Mouse (Mus musculus): ENCODE data around the gene Ube2v1. TPM values are rescaled to one million over a fixed set of nuclear protein-coding genes. Genes with fewer than 3 reads are reported as not detected.

Gene Ube2v1
- total and polyA plus RNA-seq, 3 experiments = 164 to 343 TPM; not detected in 1

DNA sequence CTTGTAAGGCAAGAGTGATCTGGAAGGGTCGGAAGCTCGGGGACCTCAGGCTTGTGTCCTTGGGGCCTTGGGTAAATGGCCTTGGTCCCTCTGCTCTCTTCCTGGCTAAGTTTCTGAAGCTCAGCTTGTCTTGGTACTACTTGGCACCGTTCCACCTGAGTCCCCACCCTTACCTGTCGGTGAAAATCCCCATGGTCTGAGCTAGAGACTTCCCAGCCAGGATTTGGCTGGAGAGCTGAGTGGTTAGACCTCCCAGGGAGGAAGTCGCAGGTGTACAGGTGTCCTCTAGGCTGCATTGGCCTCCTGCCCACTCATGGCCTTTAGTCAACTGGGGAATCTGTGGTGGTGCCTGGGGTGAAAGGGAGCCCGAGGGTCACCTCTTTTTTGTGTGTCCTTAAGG lies 61.1 kb downstream of the Ube2v1 start (continued):
- TF ChIP-seq USF2 (IDR thresholded peaks at IDR 0.05; ENCODE audit: borderline replicate concordance in 1 of 2, insufficient read depth in 1 of 2, low read depth in 1 of 2, low read length in 2 of 2) (no peak), MAFK (IDR thresholded peaks at IDR 0.05; ENCODE audit: borderline replicate concordance, low read depth, low read length) (no peak), NELFE (IDR thresholded peaks at IDR 0.05; ENCODE audit: low read depth, low read length) (no peak)

- no peak overlapping the region for H3K4me3 ChIP-seq (ENCODE audit: control insufficient read depth in 1 of 2, insufficient read depth in 1 of 2, low read depth in 2 of 2, low read length in 2 of 2)
These were observed 61.8 kb downstream of the Ube2v1 start for GRCm38 (mm10) chr2:167569934-167570651.

GRCm38 (mm10) chr2:167568112-167568511 lies 63.8 kb downstream of the Ube2v1 start:
- TF ChIP-seq NELFE (IDR thresholded peaks at IDR 0.05; ENCODE audit: low read depth, low read length) (no peak), TAL1 (IDR thresholded peaks at IDR 0.05; ENCODE audit: low read length) (no peak), SMC3 (IDR thresholded peaks at IDR 0.05; ENCODE audit: low read depth, low read length) (no peak), USF2 (IDR thresholded peaks at IDR 0.05; ENCODE audit: borderline replicate concordance in 1 of 2, insufficient read depth in 1 of 2, low read depth in 1 of 2, low read length in 2 of 2) (no peak)
- H3K4me1 ChIP-seq (ENCODE audit: control insufficient read depth in 1 of 2, insufficient read depth in 2 of 2, low read length in 2 of 2) = no peaks in the 10 kb centered on the region

More at GRCm38 (mm10) chr2:167569934-167570651, 61.8 kb downstream of the Ube2v1 start:
- TF ChIP-seq TBP (IDR thresholded peaks at IDR 0.05; ENCODE audit: low read depth, low read length) (no peak), ETS1 (IDR thresholded peaks at IDR 0.05; ENCODE audit: low read depth, low read length) (no peak), CHD1 (IDR thresholded peaks at IDR 0.05; ENCODE audit: low read depth, low read length) (no peak), NRF1 (IDR thresholded peaks at IDR 0.05; ENCODE audit: insufficient read depth, low read depth, low read length, poor library complexity, severe bottlenecking) (no peak), CTCF (IDR thresholded peaks at IDR 0.05 in 2 of 3, conservative IDR thresholded peaks at IDR 0.05 in 1 of 3; ENCODE audit: control insufficient read depth in 1 of 3, insufficient read depth in 1 of 3, low read depth in 2 of 3, low read length in 3 of 3, poor library complexity in 1 of 3, severe bottlenecking in 1 of 3) (no peak), POLR2AphosphoS2 (IDR thresholded peaks at IDR 0.05; ENCODE audit: low read length) (no peak), USF2 (IDR thresholded peaks at IDR 0.05; ENCODE audit: borderline replicate concordance in 1 of 2, insufficient read depth in 1 of 2, low read depth in 1 of 2, low read length in 2 of 2) (no peak), MAX (IDR thresholded peaks at IDR 0.05; ENCODE audit: low read length) (no peak), MEF2A (IDR thresholded peaks at IDR 0.05; ENCODE audit: extremely low read depth, insufficient replicate concordance, low read depth, low read length, poor library complexity, severe bottlenecking) (no peak)
- no peak for DNase-seq (ENCODE audit: low read depth, low spot score)
- H3K27ac ChIP-seq (ENCODE audit: control insufficient read depth, low read depth, low read length) = no peak overlapping the region
- H3K27me3 ChIP-seq (ENCODE audit: control insufficient read depth in 1 of 2, insufficient read depth in 2 of 2, low read length in 2 of 2) = peaks cover 3 to 18% of the 10 kb centered on the region in 2 experiments; a peak in 2 of 4 replicates
- no peaks in the 10 kb centered on the region for H3K36me3 ChIP-seq (ENCODE audit: control insufficient read depth in 1 of 2, insufficient read depth in 2 of 2, low read length in 2 of 2)
- H3K9ac ChIP-seq (ENCODE audit: control insufficient read depth, low read depth, low read length, poor library complexity, severe bottlenecking) = no peak overlapping the region
- H3K4me1 ChIP-seq (ENCODE audit: control insufficient read depth in 1 of 2, insufficient read depth in 2 of 2, low read length in 2 of 2) = no peaks in the 10 kb centered on the region
- H3K9me3 ChIP-seq (replicated peaks; ENCODE audit: insufficient read depth, low read length) = no peaks in the 10 kb centered on the region
- H3K79me2 ChIP-seq (ENCODE audit: control insufficient read depth, insufficient read depth, low read length, poor library complexity) = no peaks in the 10 kb centered on the region

More at GRCm38 (mm10) chr2:167568112-167568511, 63.8 kb downstream of the Ube2v1 start:
- H3K4me3 ChIP-seq (ENCODE audit: control insufficient read depth in 1 of 2, insufficient read depth in 1 of 2, low read depth in 2 of 2, low read length in 2 of 2) = no peak overlapping the region
- H3K79me2 ChIP-seq (ENCODE audit: control insufficient read depth, insufficient read depth, low read length, poor library complexity) = no peaks in the 10 kb centered on the region
- peaks cover 3 to 19% of the 10 kb centered on the region in 2 experiments; a peak in 2 of 4 replicates for H3K27me3 ChIP-seq (ENCODE audit: control insufficient read depth in 1 of 2, insufficient read depth in 2 of 2, low read length in 2 of 2)
- no peak overlapping the region for H3K27ac ChIP-seq (ENCODE audit: control insufficient read depth, low read depth, low read length)
- no peak overlapping the region for H3K9ac ChIP-seq (ENCODE audit: control insufficient read depth, low read depth, low read length, poor library complexity, severe bottlenecking)
- H3K9me3 ChIP-seq (replicated peaks; ENCODE audit: insufficient read depth, low read length) = no peaks in the 10 kb centered on the region
- no peak for DNase-seq (ENCODE audit: low read depth, low spot score)
- no peaks in the 10 kb centered on the region for H3K36me3 ChIP-seq (ENCODE audit: control insufficient read depth in 1 of 2, insufficient read depth in 2 of 2, low read length in 2 of 2)
